Mouse (Mus musculus) T-helper 1 cell (primary cell): ENCODE results near the gene Gm826.

Source experiments
- in situ Hi-C: fragments of 300-600 bp; cut with MboI, MseI; formaldehyde crosslinking; loops from one replicate; pipeline ENCODE4 v1.15.1; 2025; ENCODE audit warnings: high pct_unique_total_duplicates

Gene Gm826

DNA sequence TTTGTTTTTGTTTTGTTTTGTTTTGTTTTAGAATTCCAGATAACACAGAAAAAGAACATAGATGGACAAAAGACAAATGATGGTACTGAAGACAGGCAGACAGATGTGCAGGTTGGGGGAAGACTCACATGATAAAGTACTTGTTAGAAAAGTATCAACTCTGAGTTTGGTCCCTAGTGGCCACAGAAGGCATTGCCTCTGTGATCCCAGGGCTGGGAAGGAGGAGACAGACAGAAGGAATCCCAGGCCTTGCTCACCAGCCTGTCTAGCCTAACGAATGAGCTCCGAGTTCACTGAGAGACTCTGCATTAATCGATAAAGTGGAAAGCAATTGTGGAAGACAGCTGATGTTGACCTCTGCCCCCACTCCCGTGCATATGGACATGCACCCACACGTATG is 22.2 kb upstream of the Gm826 start:
- in situ Hi-C loops = loop anchor here (25.0 kb wide), 1 partner anchor 1294 kb away; no protein-coding TSS in a partner anchor

DNA sequence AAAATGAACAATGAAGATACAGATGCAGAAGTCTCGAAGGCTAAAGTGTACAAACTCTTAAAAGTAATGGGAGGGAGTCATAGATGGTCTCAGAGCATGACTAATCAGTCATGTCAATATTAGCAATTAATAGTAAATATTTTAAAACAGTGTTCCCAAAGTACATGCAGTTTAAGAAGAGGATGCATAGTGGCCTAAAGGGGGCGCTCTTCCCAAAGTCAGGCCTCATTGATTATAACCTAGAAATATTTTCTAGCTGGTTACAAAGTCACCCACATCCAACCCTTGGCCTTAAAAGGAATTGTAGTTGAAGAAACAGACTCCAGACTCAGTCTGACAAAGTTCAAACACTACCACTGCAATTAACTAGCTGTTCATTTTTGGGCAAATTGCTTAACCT is 20.4 kb upstream of the Gm826 start:
- in situ Hi-C loops = loop anchor here (25.0 kb wide), 1 partner anchor 1292 kb away; no protein-coding TSS in a partner anchor

DNA sequence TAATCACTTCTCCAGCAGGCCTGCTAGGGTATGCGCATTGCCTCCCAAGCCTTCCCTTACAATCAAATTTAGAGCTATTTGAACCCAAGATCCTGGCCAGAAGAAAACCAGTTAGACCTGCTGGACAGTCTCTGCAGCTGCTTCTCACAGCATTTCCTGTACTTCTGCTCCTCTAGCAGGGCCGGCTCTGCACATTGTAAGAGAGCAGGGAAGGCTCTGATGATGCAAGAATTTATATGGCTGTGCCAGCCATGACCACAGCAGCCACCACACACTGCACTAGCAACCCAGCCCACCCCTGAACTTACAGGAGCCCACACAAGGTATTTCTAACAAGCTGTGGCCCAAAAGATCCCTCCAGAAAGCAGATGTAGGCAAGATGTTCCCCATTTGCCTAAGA is 19.6 kb upstream of the Gm826 start:
- in situ Hi-C loops = loop anchor here (25.0 kb wide), 1 partner anchor 1291 kb away; no protein-coding TSS in a partner anchor

DNA sequence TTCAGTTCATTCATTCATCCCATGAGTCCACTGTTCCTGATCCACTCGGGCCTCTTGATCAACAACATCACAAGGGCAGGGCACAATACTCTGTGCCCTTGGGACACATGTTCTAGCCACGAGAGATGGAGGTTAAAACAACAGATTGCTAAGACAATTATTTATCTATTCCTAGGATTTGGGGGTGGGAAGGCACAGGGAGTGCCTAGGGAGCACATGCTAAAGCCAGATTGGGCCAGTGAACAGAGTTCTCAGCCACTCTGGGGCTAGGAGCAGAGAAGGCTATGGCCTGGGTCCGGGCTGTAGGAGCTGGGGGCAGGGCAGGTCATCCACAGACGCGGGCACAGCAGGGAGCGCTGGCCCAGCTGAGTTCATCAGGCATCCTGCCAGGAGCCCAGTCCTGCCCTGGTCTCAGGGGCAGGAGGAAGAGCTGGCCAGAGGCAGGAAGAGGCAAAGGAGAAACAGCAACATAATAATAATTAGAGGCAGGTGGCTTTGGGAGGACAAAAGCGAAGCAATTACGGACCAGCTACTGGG is 17.1 kb upstream of the Gm826 start:
- in situ Hi-C loops = loop anchor here (25.0 kb wide), 1 partner anchor 1289 kb away; no protein-coding TSS in a partner anchor

DNA sequence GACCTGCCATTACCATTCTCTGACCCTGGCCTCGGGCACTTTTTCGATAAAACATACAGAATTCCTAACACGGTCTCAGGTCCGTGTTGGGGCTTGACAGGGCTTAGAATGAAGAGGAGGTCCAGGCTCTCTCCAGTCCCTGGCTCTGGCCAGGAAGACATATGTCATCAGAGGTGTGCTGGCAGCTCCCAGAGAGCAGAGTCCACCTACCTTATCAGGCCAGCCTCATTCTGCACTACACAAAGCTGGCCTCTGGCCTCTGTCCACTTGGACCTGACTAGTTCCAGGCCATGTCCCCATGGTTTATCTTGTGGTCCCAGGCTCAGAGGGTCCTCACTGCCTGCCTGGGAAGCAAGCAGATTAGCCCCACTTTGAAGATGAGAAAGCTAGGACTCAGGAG is 15.6 kb upstream of the Gm826 start:
- in situ Hi-C loops = no loop called here

DNA sequence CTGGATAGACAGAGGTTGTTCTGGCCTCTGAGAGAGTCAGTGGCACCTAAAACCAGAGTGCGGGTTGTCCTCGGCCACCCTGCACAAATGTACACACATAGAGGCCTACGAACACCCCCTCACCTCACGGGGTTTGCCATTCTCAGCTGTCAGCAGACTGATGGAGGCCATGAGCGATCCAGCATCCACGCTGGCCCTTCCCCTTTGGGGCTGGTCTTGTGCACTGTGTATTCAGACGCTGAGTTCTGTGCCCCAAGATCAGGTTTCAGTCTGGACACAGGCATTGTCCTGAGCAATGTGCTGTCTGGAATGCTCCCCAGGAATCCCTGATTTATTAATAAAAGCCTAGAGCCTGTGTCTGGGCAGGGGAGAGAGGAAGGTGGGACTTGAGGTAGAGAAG is 14.8 kb upstream of the Gm826 start:
- in situ Hi-C loops = no loop called here

DNA sequence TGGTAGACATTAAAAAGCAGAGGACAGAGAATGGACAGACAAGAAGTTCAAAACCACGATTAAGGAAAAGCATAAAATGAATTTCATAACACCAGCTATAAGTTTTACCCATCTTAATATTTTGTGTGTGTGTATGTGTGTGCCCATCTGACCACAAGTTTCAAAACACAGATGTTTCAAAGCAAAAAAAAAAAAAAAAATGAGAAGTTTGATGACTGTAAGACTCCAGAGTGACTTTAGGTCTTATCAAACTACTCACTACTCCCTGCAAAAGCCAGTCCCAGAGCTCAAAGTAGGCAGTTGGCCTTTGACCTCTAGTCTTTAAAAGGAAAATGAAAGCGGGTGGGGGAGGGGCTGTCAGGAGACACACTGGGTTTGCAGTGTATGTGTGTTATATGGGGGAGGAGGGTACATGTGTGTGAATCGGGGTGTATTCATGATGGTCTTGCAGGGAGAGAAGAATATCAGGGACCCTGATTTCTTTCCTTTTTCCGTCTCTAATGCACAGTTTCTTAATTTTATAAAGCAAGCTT is 14.2 kb upstream of the Gm826 start:
- in situ Hi-C loops = no loop called here

DNA sequence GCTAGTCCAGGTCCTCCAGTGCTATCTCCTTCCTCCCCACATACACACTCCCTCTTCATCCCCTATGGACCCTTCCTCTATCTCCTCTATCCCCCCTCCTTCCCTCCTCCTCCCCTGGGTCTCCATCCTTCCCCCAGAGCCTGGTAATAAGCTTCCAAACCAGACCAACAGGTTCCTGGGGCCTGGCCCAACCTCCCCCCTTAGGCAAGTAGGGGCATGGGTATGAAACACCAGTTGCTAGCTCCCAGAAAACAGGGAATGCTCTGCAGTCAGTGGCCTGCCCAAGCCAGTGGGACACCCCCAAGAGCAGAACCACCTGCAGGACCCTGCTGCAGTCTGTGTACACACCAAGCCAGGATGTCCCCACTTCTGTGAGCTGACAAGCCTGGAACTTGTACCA is 11.7 kb upstream of the Gm826 start:
- in situ Hi-C loops = no loop called here

DNA sequence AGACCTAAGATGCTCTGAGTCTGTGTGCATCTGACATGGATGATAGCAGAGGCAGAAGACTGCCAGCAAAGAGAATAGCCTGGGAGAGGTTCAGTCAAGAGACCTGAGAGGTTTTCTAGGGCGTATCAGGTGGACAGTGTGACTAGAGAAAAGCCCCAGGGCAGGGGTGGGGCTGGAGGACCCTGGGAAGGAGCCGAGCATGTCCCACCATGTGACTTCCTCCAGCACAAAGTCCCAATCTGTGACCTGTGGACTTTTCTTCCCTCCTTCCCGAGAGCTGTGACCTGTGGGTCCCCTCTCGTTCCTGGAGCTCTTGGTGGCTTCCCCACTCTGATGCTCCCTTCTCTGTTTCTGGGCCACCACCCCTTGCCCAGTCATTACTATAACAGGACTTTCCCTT is 6.2 kb upstream of the Gm826 start:
- in situ Hi-C loops = no loop called here

DNA sequence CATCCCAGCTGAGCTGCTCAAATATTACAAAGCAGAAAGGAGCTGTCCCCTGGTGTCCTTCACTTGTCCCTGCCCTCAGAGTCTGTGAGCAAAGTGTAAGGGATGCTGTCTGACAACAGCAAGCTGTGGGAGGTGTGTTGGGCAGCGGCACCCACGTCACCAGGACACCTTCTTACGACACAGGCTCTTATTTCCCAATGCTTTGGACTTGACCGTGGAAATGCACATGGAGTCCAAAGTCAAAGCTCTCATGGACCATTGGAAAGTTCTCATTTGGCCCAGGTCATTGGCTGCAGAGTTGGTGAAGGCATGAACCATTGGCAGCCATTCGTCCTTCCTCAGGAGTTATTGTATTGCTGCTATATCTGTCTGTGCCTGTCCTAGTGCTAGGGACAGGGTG is 5.6 kb upstream of the Gm826 start:
- in situ Hi-C loops = no loop called here

DNA sequence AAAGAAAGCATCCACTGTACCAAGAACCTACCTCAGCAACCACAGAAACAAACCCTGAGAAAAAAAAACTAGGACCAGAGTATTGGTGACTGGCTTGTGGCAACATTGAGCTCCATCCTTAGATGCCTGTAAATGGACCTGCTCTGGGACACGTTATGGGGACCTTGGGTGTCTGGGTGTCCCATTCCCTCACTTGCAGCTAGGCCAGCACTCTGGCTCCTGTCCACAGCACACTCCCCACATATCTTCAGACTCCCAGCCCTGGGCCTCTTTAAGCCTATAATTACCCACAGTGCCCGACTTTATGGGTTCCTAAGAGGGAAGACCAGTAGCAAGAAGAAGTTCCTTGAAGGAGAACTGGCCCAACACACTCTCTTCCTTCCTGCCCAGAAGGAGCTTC is 2.1 kb upstream of the Gm826 start:
- in situ Hi-C loops = no loop called here

DNA sequence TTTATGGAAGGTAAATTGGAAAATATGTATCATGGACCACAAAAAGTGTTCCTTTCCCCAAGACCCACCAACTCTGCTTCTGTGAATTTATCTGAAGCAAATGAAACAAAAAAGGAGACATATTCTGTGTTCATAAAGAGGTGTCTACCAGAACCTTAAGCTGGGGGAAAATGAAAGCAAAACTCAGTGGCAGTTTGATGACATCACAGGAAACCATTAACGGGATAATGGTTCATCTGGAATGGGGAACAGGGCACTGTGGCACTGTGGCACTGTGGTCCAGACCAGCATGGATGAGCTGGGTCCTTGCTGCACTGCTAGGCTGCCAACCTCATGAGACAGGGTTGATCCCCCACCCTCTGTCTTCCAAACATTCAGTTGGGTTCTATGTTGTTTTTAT is 1.1 kb upstream of the Gm826 start:
- in situ Hi-C loops = no loop called here

DNA sequence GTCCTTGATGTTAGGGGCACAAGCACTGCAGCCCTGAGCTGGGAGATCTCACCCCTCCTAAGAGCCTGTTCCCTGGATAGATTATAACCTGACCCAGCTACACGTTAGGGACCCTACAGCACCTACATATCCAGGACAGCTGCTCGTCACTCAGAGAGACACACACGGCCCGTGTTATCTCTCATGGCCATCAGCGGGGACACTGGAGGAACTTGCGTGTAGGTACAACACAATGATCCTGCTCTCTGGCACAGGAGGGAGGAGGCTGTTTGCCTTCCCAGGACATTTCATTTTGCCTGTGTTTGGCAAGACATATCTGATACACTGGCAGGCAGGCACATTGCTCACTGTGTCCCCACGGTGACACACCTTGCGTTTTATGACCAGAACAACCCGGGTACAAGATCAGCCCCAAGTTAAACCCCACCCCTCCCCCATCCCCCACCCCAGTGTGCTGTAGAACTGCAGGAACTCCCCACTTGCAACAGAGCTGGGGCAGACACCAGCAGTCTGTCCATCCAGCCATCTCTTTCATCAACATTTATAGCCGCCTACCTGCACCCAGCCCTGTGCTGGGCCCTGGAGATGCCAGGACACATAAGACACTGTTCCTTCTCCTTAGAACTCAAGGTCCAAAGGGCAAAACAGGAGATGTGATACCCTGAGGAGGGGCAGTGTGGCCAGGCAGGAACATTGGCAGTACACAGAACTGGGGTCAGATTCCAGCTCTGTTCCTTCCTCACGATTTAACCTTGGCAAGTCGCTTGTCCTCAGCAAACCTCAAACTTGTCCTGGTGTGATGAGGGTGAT is 1.2 kb downstream of the Gm826 start:
- in situ Hi-C loops = no loop called here

DNA sequence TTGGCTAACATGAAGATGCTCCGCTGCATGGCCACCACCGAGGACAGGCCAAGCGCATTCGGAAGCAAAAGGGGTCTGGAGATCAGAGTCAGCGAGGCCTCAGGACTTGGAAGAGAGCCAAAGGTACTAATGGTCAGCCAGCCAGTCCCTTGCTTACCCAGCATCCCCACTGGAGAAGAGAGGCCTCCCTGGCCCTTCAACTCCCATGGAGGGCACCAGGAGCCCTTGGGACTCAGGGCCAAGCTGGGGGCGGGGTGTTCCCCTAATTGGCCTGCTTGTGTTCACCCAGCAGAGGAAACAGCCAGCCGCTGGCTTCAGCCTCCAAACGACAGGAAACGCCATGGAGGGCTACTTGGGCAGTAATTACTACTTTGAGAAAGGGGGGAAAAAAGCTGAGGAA is 5.1 kb downstream of the Gm826 start:
- in situ Hi-C loops = no loop called here

DNA sequence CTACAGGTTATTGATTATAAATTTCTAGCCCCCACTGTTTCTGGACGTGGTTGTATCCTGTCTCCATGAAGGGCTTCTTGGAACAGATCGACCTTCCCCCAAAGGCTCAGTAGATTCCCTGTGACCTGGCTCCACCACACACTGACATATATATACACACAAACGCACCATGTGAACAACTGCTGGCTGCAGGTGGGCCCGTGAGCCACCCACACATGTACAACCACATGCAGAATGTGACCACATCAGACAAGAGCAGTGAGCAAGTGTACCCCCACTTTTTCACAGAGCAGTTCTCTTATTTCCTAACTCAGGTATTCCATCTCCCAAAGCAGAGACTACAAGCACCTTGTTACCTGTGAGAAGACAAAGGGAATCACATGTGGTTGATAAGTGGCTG is 6.2 kb downstream of the Gm826 start:
- in situ Hi-C loops = no loop called here

DNA sequence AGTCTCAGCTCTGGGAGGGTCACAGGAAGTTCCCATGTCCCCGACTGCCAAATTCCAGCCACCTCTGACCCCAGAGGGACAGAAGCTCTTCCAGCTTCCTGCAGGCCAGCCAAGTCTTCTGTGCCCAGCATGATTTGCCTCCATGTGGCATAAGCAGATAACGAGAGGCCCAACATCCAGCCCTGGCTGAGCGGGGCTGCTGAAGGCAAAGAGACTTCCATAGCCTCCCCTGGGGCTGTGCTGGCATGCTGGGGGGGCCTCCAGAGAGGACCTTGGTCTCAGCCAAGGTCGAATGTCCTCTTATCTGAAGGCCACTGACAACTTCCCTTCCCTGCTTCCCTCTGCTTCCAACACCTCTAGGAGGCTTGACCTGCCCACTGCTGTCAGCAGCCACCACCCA is 6.8 kb downstream of the Gm826 start:
- in situ Hi-C loops = no loop called here

DNA sequence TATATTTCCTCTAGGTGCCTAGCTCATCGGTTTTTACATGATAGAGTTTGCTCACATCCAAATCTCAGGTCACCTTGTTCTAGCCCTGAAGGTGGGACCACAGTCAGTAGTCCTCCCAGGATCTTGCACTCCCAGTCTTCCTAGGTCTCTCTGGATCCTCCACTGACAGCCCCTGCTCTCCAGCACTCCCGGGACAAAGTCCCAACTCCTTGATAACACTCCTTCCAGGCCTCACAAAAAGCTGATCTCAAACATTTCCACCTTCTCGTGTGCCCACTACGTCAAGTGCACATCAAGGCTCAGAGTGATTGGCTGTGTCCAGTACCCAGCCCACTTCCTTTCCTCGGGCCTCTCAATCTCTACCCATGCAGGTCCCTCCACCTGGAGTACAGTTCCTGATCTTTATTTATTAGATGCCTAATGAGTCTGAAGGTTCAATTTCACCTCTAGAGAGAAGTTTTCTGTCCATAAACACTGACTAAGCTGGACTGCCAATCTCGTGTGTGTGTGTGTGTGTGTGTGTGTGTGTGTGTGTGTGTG is 8.8 kb downstream of the Gm826 start:
- in situ Hi-C loops = no loop called here

DNA sequence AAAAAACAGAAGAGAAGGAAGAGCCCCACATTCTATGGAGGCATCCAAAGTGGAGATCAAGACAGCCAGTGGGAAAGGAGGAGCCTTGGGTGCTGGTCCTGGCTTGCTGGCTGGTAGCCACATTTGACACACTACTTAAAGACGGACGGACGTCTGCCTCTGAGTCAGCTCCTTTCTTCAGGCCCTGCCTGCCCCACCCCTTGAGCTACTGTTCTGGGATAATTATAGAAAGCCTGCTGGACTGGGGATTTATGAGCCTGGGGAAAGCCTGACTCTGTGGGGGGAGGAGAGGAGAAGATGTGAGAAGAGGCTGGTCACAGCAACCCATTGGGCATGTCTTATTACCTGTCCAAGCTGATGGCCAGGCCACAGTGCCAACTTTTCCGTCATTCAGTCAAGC is 12.1 kb downstream of the Gm826 start:
- in situ Hi-C loops = no loop called here

DNA sequence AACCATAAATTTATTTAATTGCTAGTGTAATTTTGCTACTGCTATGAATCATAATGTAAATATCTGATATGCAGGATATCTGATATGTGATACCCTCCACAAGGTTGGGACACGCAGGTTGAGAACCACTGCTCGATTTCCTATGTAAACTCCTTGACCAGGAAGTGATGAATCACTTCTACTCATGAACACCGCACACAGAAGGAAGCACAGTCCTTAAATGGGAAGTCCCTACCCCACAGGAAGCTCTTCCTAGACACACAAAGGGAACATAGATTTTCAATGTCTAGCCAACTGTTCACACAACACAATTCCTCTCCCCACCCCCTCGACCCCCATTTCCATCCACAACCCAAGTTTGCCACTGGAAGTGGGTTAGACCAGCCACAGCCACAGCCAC is 15.7 kb downstream of the Gm826 start:
- in situ Hi-C loops = no loop called here

DNA sequence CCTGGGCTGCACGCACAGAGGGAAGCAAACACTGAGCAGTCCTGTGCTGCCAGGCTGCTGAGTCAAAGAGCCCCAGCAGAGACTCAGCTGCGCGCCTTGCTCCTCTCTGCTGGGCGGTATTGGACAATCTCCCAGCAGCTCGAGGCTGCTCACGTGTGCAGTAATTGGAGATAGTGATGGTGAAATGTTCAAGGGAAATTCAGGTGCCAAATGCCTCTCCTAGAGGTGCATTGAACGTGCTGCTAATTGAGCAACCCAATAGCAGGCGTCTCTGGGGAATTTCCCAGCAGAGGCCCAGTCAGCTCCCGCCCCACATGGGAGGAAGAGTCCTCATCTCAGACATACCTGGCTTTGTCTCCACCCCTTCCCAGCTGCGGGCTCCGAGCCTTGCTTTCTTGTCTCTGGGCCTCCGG is 20.4 kb downstream of the Gm826 start:
- in situ Hi-C loops = no loop called here

DNA sequence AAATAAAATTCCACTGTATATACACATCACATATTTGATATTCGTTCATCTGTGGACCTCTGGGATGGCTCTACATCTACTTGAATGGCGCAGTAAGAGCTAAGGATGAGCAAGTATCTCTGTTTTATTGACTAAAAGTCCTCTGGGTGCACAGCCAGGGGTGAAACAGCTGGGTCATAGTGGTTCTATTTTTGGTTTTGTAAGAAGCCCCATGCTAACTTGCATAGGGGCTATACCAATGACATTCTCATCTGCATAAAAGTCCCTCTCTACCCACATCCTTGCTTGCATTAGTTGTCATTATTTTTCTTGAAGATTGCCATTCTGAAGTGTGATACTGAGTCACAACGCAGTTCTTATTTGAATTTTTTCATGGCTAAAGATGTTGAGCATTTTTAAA is 28.9 kb downstream of the Gm826 start:
- in situ Hi-C loops = no loop called here

DNA sequence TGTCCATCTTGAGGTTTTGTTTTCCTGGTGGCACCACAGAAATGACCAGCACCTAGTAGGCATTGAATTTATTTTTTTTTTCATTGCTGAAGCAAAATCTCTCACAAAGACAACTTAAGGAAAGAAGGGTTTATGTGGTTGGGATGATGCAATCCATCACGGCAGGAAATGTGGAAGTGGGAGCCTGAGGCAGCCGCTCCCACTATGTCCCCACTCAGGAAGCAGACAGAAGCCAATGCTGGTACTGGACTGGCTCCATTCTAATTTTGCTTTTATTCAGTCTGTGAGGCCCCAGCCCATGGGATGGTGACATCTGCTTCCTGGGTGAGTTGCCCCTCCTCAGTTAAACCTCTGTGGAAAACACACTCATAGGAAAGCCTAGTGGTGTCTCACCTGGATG is 30.0 kb downstream of the Gm826 start:
- in situ Hi-C loops = no loop called here

DNA sequence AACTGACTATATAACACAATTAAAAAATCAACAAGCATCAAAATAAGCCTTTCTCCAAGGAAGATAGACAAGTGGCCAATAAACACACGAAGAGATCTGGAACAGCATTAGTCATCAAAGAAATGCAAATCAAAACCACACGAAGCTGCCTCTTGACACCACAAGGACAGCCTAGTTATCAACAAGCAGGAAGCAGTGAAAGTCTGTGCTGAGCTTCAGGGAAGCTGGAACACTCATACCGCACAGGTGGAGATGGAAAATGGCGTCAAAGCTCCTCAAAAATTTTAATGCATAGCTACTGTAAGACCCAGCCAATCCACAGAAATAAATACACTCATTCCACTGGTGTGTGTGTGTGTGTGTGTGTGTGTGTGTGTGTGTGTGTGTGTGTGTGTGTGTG is 31.9 kb downstream of the Gm826 start:
- in situ Hi-C loops = no loop called here
